Mouse (Mus musculus): ENCODE results near the gene Bysl.

- no peak for TF ChIP-seq CTCF (IDR thresholded peaks at IDR 0.05)
- no peak for TF ChIP-seq EP300 (IDR thresholded peaks at IDR 0.05)
Observed at GRCm38 (mm10) chr17:47571621-47572020, 39.7 kb downstream of the Bysl start.
